In genomic region chr3:88465127-88465526, GRCm38 (mm10) we compare ENCODE assay signal across 17 mouse cellular contexts. TPM values are rescaled to one million over a fixed set of nuclear protein-coding genes. Genes with fewer than 3 reads are reported as not detected.
A peak's percentile ranks its signal among the peaks of the same experiment; 100 is the strongest.
DNase-seq lines count a peak whose midpoint lies in the region; ATAC-seq lines count a peak whose summit lies in the region.
"Had no signal": no experiment of that assay in that cellular context is flagged by ENCODE, and none has a peak within 500 bp of the region (broad histone marks: within the 10 kb centered on the region; RNA-seq: fewer than 3 reads in every experiment).

No protein-coding gene starts in this region.

- peak; percentile 79 for ATAC-seq in granulocyte monocyte progenitor cell, adult 5-6 weeks (replicated peaks; ENCODE audit: poor library complexity, severe bottlenecking)
- ATAC-seq: activated CD4-positive, CD25-positive, alpha-beta regulatory T cell, adult 4 months; hindbrain, postnatal 0 days; midbrain, embryonic 16.5 days; Patski had no signal

- DNase-seq in lung, postnatal 25 days (ENCODE audit: low spot score), result peak; percentile 33
- no peak for DNase-seq in lung, postnatal 4 days
- DNase-seq in NIH3T3 (ENCODE audit: low read depth), result peak; percentile 87
- DNase-seq in thymus, postnatal 14 days, result no peak
- DNase-seq in cerebellum, adult 11-12 months, result no peak
- no peak for DNase-seq in kidney, postnatal 10 days
- DNase-seq: cerebellum, adult 2 months; gastrocnemius, adult 2 months; heart, adult 18-20 months; kidney, adult 11 months; kidney, postnatal 36 days; liver, embryonic 13.5 days had no signal

RNA-seq across cellular contexts. Expression of gene Sema4a, which starts 4.1 kb away (rescaled TPM):
- 24.0 and 38.5 TPM in 2 replicates for total RNA-seq in granulocyte monocyte progenitor cell, adult 5-6 weeks (2014; fragmentation: Nextera tagmentation)
- 25.1 and 35.7 TPM in 2 replicates for total RNA-seq in granulocyte monocyte progenitor cell, adult 5-6 weeks (2017)

RNA-seq across cellular contexts. Expression of gene Slc25a44, which starts 40.2 kb away (rescaled TPM):
- 13.1 and 13.5 TPM in 2 replicates for total RNA-seq in granulocyte monocyte progenitor cell, adult 5-6 weeks (2014; fragmentation: Nextera tagmentation)
- 11.6 and 13.8 TPM in 2 replicates for total RNA-seq in granulocyte monocyte progenitor cell, adult 5-6 weeks (2017)

RNA-seq across cellular contexts. Expression of gene Lmna, which starts 44.6 kb away (rescaled TPM):
- not detected in 2 replicates for total RNA-seq in granulocyte monocyte progenitor cell, adult 5-6 weeks (2014; fragmentation: Nextera tagmentation)
- 0.41 and 1.6 TPM in 2 replicates for total RNA-seq in granulocyte monocyte progenitor cell, adult 5-6 weeks (2017)

RNA-seq across cellular contexts. Expression of gene Pmf1, which starts 55.0 kb away (rescaled TPM):
- total RNA-seq in granulocyte monocyte progenitor cell, adult 5-6 weeks (2014; fragmentation: Nextera tagmentation), result 115 and 122 TPM in 2 replicates
- total RNA-seq in granulocyte monocyte progenitor cell, adult 5-6 weeks (2017), result 128 and 141 TPM in 2 replicates

Comparison
In these comparisons a context has a peak if more than half of its experiments do, and no peak if none do; other contexts are left out.
1. DNase-seq: peak in lung, postnatal 25 days (single experiment) and NIH3T3 (single experiment); none in lung, postnatal 4 days (0 of 2), thymus, postnatal 14 days (single experiment), cerebellum, adult 11-12 months (single experiment) and kidney, postnatal 10 days (single experiment).